Mouse (Mus musculus): ENCODE data around the gene Nom1. TPM values are rescaled to one million over a fixed set of nuclear protein-coding genes. Genes with fewer than 3 reads are reported as not detected.

The Nom1 gene
- polyA plus RNA-seq, 1 experiment: 3.1 TPM

DNA sequence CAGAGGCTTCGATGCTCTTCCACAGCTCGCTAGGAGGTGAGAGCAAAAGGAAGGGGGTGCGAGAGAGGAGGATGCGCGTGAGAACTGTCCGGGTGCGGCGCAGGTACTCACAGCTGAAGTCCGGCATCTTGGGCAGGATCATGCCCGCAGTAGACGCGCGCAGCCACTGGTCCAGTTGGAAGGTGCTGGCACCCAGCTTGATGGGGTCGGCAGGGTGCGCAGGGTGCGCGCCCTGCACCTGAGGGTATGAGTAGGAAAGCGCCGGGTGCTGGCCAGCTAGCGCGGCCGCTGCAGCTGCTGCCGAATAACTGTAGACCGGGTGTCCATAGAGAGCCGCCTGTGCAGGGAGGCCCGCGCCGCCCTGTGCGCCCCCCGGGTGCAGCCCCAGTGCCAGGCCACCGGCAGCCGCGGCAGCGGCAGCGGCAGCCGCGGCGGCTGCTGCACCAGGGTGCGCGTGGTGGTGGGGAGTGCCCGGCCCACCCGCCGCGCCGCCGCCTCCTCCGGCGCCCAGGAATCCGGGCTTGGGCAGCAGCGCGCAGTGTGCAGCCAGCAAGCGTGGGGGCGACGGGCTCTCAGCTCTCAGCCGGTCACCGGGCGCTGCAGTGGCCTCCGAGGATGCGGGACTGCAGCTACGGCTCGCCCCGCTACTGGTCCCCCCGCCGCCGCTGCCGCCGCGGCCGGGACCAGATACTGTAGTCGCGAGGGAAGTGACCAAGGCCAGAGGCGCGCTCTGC, 43.2 kb downstream of the Nom1 start:
- H3K36me3 ChIP-seq (replicated peaks; ENCODE audit: low read length): no peaks in the 10 kb centered on the region
- peak overlapping the region; percentile 59 for H3K4me3 ChIP-seq (replicated peaks)
- no peak for TF ChIP-seq FLI1 (IDR thresholded peaks at IDR 0.05; ENCODE audit: low read length)
- no peak for TF ChIP-seq GATA1 (IDR thresholded peaks at IDR 0.05; ENCODE audit: borderline replicate concordance, low read length)
- no peaks in the 10 kb centered on the region for H3K9me3 ChIP-seq
- peaks cover 97% of the 10 kb centered on the region for H3K27me3 ChIP-seq (replicated peaks)
- peaks cover 41% of the 10 kb centered on the region for H3K4me1 ChIP-seq

DNA sequence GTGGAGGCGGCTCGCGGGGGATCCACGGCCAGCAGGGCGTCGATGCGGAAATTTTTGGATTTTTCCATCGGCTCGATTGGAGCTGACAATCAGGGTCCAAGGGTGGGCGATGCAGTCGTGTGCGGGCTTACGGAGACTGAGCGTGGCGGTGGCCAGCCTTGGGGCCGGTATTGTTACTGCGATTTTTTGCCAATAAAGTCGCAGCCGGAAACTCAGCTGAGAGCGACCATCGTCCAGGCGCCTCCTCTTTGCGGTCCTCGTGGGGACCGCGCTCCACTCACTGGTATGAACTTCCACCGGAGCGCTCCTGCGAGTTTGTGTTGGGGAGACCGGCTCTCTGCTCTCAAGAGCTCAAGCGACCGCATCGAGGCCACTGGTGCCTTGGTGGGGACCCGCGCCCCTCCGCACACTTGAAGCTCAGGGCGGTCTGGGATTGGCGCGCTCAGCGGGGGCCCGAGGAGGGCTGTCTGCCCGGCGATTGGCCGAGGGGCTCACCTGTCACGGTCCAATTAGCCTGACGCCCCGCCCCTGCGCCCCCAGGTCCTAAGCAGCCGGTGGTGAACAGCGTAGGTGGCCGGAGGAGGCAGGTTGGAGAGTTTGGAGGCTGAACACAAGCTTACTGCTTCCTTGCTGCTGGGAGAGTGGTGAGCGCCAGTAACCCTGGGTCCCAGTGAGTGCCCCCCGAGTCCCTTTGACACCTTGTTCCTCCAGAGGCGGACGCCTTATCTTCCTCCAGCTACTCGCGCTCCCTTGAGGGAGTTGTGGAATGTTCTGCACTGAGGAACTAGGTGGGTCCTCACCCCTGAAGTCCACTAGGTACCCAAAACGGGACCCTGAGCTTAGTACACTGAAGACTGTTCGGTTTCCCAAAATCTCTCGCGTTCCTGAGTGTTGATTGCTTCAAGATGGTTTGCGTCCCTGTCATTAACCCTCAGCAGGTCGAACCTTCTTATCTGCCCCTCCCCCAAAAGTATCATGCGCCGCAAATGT, 44.0 kb downstream of the Nom1 start, which contains the start of gene Mnx1:
Gene Mnx1 (minus strand): TSS at position 263 of the 990 bp plus-strand sequence.
- no peaks in the 10 kb centered on the region for H3K36me3 ChIP-seq (replicated peaks; ENCODE audit: low read length)
- no peak for TF ChIP-seq FLI1 (IDR thresholded peaks at IDR 0.05; ENCODE audit: low read length)
- TF ChIP-seq GATA1 (IDR thresholded peaks at IDR 0.05; ENCODE audit: borderline replicate concordance, low read length): no peak
- H3K9me3 ChIP-seq: no peaks in the 10 kb centered on the region
- H3K27me3 ChIP-seq (replicated peaks): peaks cover 95% of the 10 kb centered on the region
- peaks cover 41% of the 10 kb centered on the region for H3K4me1 ChIP-seq
- H3K4me3 ChIP-seq (replicated peaks): peak within 1 kb of the TSS; percentile 59

DNA sequence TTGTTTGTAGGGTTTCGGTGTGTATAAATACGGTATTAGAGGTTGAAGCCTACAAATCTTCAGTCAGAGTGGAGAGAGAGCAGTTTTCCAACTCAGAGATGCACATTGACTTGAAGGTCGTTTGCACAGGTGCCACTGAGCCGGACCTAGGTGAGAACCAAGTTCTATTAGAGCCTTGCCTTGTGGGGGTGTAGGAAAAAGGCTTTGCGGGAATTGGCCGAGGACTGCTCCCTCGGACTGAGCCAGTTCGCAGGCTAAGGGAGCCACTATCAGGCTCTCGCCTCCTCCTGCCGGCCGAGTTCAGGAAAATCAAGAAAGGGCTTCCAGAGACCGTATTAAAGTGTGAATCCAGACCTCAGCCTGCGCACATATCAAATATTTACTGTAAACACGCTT, 44.7 kb downstream of the Nom1 start:
- H3K4me3 ChIP-seq (replicated peaks): no peak overlapping the region
- no peaks in the 10 kb centered on the region for H3K9me3 ChIP-seq
- H3K27me3 ChIP-seq (replicated peaks): peaks cover 94% of the 10 kb centered on the region
- H3K36me3 ChIP-seq (replicated peaks; ENCODE audit: low read length): no peaks in the 10 kb centered on the region
- TF ChIP-seq FLI1 (IDR thresholded peaks at IDR 0.05; ENCODE audit: low read length) (no peak), GATA1 (IDR thresholded peaks at IDR 0.05; ENCODE audit: borderline replicate concordance, low read length) (no peak)
- peaks cover 35% of the 10 kb centered on the region for H3K4me1 ChIP-seq

DNA sequence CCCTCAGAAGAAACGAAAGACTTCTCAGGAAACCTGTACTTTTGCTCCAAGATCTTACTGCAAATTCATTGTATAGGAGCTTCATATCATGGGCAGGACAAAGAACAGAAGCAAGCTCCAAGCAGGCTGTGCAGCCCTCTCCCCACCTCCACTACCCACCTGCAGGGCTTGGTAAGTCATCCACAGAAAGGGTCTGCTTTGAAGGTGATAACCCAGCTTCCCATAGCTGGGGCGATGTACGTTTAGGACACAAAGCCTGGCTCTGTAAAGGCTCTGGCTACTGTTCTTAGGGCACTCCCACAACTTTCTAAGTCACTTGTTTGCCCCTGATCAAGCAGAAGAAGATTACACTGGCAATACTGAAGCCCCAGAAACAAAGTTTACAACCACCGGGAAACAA, 49.3 kb downstream of the Nom1 start:
- Histone ChIP-seq H3K9me3 (no peaks in the 10 kb centered on the region), H3K27me3 (replicated peaks) (peaks cover 92% of the 10 kb centered on the region), H3K36me3 (replicated peaks; ENCODE audit: low read length) (no peaks in the 10 kb centered on the region), H3K4me3 (replicated peaks) (no peak overlapping the region), H3K4me1 (peaks cover 14% of the 10 kb centered on the region)
- TF ChIP-seq FLI1 (IDR thresholded peaks at IDR 0.05; ENCODE audit: low read length) (no peak), GATA1 (IDR thresholded peaks at IDR 0.05; ENCODE audit: borderline replicate concordance, low read length) (no peak)

DNA sequence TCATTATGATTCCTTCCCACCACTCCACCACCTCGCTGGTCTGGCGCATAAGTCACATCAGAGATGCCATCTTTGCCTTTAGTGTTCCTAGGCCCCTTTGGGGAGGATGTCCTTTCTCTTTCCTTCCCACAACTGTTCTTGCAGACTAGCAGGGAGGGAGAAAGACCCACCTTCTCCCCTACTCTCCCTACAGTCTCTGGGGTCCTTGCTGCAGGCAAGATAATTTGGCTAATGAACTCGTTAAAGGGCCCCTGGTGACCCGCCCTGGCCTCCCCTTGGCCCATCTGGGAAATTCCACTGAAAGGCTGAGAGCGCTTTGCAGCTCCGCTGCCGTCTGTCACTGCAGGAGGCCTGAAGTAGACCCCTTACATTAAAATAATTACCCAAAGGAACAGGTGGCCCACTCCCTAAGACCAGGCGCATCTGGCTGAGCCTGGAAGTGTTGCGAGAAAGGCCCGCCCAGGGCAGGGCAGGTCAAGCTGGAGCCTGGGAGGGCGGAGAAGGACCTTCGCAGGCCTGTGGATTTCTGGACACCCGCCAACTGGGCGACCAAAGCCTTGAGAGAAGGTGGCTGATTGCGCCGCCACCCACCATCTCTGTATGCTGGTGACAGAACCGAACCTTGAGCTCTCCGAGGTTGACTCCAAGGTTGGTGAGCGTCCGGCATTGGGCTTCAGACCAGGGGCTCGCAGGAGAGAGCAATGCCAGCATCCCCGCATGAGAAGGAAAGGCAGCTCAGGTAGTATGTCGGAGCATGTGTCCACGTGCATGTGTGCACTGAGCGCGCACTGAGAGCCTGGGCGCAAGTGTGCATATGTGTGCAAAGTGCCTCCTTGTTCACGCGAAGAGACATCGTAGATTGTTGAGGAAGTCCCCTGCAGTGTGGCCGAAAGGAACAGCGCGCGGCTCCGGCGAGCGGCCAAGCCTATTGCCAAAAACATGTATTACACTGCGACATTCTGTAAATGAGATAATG, 50.8 kb downstream of the Nom1 start:
- no peaks in the 10 kb centered on the region for H3K9me3 ChIP-seq
- peaks cover 7% of the 10 kb centered on the region; the same call in 1 of the 2 replicates for H3K4me1 ChIP-seq
- no peak for TF ChIP-seq FLI1 (IDR thresholded peaks at IDR 0.05; ENCODE audit: low read length)
- TF ChIP-seq GATA1 (IDR thresholded peaks at IDR 0.05; ENCODE audit: borderline replicate concordance, low read length): no peak
- peak overlapping the region; percentile 70 for H3K4me3 ChIP-seq (replicated peaks)
- H3K27me3 ChIP-seq (replicated peaks): peaks cover 92% of the 10 kb centered on the region
- H3K36me3 ChIP-seq (replicated peaks; ENCODE audit: low read length): no peaks in the 10 kb centered on the region

DNA sequence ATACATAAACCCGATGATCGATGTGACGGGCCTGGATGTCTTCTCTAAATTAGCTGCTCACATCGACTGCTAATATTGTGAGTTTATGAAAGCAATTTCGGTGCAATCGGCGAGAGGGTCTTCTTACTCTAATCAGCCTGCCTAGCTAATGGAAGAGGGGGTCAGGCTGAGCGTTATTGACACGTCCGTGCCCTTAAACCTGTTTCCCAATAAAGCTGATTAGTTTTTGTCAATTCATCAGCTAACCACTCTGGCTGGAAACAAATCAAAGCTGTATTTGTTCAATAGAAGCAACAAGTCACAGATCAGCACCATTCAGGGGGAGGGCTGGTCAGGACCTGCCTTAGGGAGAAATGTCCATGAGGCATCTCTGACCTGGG, 51.5 kb downstream of the Nom1 start:
- Histone ChIP-seq H3K4me1 (peaks cover 7% of the 10 kb centered on the region; the same call in 1 of the 2 replicates), H3K9me3 (no peaks in the 10 kb centered on the region), H3K4me3 (replicated peaks) (no peak overlapping the region), H3K27me3 (replicated peaks) (peaks cover 89% of the 10 kb centered on the region), H3K36me3 (replicated peaks; ENCODE audit: low read length) (no peaks in the 10 kb centered on the region)
- no peak for TF ChIP-seq GATA1 (IDR thresholded peaks at IDR 0.05; ENCODE audit: borderline replicate concordance, low read length)
- no peak for TF ChIP-seq FLI1 (IDR thresholded peaks at IDR 0.05; ENCODE audit: low read length)

DNA sequence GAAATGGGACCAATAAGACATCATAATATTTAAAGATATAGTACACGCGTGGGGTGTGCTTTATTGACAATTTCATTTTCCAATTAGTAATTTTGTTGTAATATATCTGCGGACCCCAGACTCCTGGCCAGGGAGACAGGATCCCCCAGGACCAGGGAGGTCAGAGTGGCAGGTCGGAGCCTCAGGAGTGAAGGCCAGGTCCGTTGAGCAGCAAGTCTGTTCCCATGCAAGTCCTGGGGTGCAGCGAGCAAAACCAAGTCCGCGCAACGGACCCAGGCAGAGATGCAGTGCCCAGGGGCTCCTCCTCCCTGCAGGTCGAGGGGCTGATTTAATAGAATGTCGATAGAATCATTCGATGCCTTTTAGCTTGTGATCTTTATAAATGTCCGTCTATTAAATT, 52.9 kb downstream of the Nom1 start:
- no peak for TF ChIP-seq FLI1 (IDR thresholded peaks at IDR 0.05; ENCODE audit: low read length)
- TF ChIP-seq GATA1 (IDR thresholded peaks at IDR 0.05; ENCODE audit: borderline replicate concordance, low read length): no peak
- Histone ChIP-seq H3K9me3 (no peaks in the 10 kb centered on the region), H3K4me3 (replicated peaks) (no peak overlapping the region), H3K27me3 (replicated peaks) (peaks cover 84% of the 10 kb centered on the region), H3K4me1 (peaks cover 7% of the 10 kb centered on the region; the same call in 1 of the 2 replicates), H3K36me3 (replicated peaks; ENCODE audit: low read length) (no peaks in the 10 kb centered on the region)

DNA sequence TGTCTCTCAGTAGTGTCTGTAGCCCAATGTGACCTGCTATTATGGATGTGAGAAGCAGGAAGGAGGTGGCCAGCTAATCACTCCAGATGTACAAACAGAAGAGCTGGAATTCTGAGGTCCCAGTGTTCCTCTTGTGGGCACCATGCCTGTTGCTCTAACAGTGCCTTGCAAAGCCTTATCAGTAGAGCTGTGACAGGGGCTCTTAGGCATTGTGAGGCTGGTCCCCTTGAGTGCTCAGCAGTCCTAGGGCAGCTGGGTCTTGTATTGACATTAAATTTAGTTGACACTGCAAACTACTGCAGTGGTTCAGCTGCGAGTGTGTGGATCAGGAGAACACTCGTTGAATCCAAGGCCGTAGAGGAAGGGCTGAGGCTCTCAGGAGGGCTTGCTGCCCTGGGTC, 72.5 kb downstream of the Nom1 start:
- H3K36me3 ChIP-seq (replicated peaks; ENCODE audit: low read length): no peaks in the 10 kb centered on the region
- H3K4me1 ChIP-seq: no peaks in the 10 kb centered on the region
- H3K4me3 ChIP-seq (replicated peaks): no peak overlapping the region
- H3K27me3 ChIP-seq (replicated peaks): peaks cover 26% of the 10 kb centered on the region
- TF ChIP-seq GATA1 (IDR thresholded peaks at IDR 0.05; ENCODE audit: borderline replicate concordance, low read length): no peak
- no peak for TF ChIP-seq FLI1 (IDR thresholded peaks at IDR 0.05; ENCODE audit: low read length)
- H3K9me3 ChIP-seq: peaks cover 11% of the 10 kb centered on the region

Other genes starting within 250 kb of the Nom1 start
- not detected in 2 replicates for gene Rnf32, start 238.7 kb upstream of the Nom1 start, polyA plus RNA-seq (2012; ENCODE audit: insufficient read depth, low replicate concordance)
- 0.41 TPM in 1 of 2 replicates, not detected in the other for gene Lmbr1, start 56.3 kb upstream of the Nom1 start, polyA plus RNA-seq (2012; ENCODE audit: insufficient read depth, low replicate concordance)
- not detected in 2 replicates for gene Mnx1, start 43.8 kb downstream of the Nom1 start, polyA plus RNA-seq (2012; ENCODE audit: insufficient read depth, low replicate concordance)
- gene Ube3c, start 134.6 kb downstream of the Nom1 start, polyA plus RNA-seq (2012; ENCODE audit: insufficient read depth, low replicate concordance): 0.85 TPM in 1 of 2 replicates, not detected in the other